Mouse (Mus musculus) liver, embryonic 16.5 days (tissue): ENCODE results near the gene Deup1. TPM values are rescaled to one million over a fixed set of nuclear protein-coding genes. Genes with fewer than 3 reads are reported as not detected.

Source experiments
- ATAC-seq: fragments of 200-750 bp; cut with Nextera tagmentation; 2 replicates; pipeline ENCODE4 v1.8.0; 2017; ENCODE audit warnings: low read depth, mild to moderate bottlenecking, moderate number of reproducible peaks, moderate library complexity
- H3K27ac ChIP-seq: fragments of 300-500 bp; sonication (generic); 2 replicates; pipeline ENCODE4 v1.5.1; 2014; ENCODE audit warnings: mild to moderate bottlenecking, low read length
- H3K27me3 ChIP-seq: fragments of 300-500 bp; sonication (generic); 2 replicates; pipeline ENCODE4 v1.6.1; 2014; ENCODE audit warnings: low read depth, low read length, mixed read lengths; ENCODE audit not compliant: control insufficient read depth, insufficient read depth
- H3K36me3 ChIP-seq: fragments of 300-500 bp; sonication (generic); 2 replicates; pipeline ENCODE4 v1.6.1; 2014; ENCODE audit warnings: mild to moderate bottlenecking; ENCODE audit not compliant: control insufficient read depth, insufficient read depth
- H3K4me1 ChIP-seq: fragments of 300-500 bp; sonication (generic); 2 replicates; pipeline ENCODE4 v1.6.1; 2014; ENCODE audit warnings: low read depth, low read length, mixed read lengths; ENCODE audit not compliant: control insufficient read depth
- H3K4me2 ChIP-seq: fragments of 300-500 bp; sonication (generic); 2 replicates; pipeline ENCODE4 v1.6.1; 2014; ENCODE audit warnings: low read depth, low read length, mixed read lengths
- H3K4me3 ChIP-seq: fragments of 300-500 bp; sonication (generic); 2 replicates; pipeline ENCODE4 v1.5.1; 2014; ENCODE audit warnings: low read depth, mild to moderate bottlenecking, low read length
- H3K9ac ChIP-seq: fragments of 300-500 bp; sonication (generic); 2 replicates; pipeline ENCODE4 v1.6.1; 2014; ENCODE audit warnings: low read depth, low read length
- H3K9me3 ChIP-seq: fragments of 300-500 bp; sonication (generic); replicated peaks from 2 replicates; pipeline ENCODE4 v1.6.1; 2016; ENCODE audit warnings: low read length; ENCODE audit not compliant: control insufficient read depth
- WGBS: fragments of 180-500 bp; shearing (Covaris S2); extraction: QIAGEN DNeasy Blood & Tissue Kit; methylation state at CpG from one replicate; pipeline ENCODE4 v1.1.7; 2014; ENCODE audit not compliant: insufficient replicate concordance; 5-methylcytosine and 5-hydroxymethylcytosine counted together
- polyA plus RNA-seq: library from polyadenylated mRNA; unstranded; fragments of >200 nt; fragmentation: Nextera tagmentation; extraction: Ambion mirVana; gene quantifications from 2 replicates; pipeline ENCODE4 v1.2.1, GENCODE M21; 2015

Deup1 gene
- polyA plus RNA-seq, 1 experiment from 2014 or later, result 0.09 TPM

- no peak overlapping the region for H3K4me3 ChIP-seq
- H3K36me3 ChIP-seq, result no peaks in the 10 kb centered on the region
- H3K4me2 ChIP-seq, result no peak overlapping the region
- ATAC-seq, result no peak
- H3K9ac ChIP-seq, result no peak overlapping the region
- H3K9me3 ChIP-seq, result no peaks in the 10 kb centered on the region
- peaks cover 19% of the 10 kb centered on the region for H3K4me1 ChIP-seq
- H3K27ac ChIP-seq, result no peak overlapping the region
- no peaks in the 10 kb centered on the region for H3K27me3 ChIP-seq
- 57% methylated on average over 2 of the region's 2 CpGs for WGBS
These were observed 97.8 kb downstream of the Deup1 start for GRCm38 (mm10) chr9:15529965-15530320.

GRCm38 (mm10) chr9:15529275-15529964 lies 98.3 kb downstream of the Deup1 start:
- 56% methylated on average over 8 of the region's 8 CpGs for WGBS
- Histone ChIP-seq H3K4me2 (no peak overlapping the region), H3K9ac (no peak overlapping the region), H3K4me1 (peaks cover 19% of the 10 kb centered on the region), H3K27me3 (no peaks in the 10 kb centered on the region), H3K9me3 (no peaks in the 10 kb centered on the region), H3K27ac (peak overlapping the region; percentile 23; the same call in 1 of the 2 replicates), H3K36me3 (no peaks in the 10 kb centered on the region), H3K4me3 (no peak overlapping the region)
- peak; percentile 67 for ATAC-seq

DNA sequence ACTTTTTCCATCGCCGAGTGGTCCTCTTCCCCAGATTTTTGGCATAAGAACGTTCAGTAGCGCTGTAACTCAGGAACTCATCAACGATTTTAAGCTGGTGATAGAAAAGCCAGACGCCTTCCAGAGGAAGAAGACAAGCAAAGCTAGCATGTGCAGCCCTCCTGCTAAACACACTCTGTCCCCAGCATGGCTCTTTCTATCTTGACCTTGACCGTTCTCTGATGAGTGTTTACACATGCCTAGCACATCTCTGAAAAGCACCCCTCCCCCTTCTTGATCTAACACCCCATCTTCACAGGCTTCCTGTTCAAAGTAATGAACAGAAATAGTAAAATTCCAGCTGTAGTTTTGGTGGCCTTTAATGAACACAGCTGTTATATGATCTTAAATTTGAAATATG lies 99.4 kb downstream of the Deup1 start:
- ATAC-seq, result no peak
- 80% methylated on average over 7 of the region's 7 CpGs for WGBS

GRCm38 (mm10) chr9:15527846-15528245 lies 99.9 kb downstream of the Deup1 start:
- H3K9ac ChIP-seq, result no peak overlapping the region
- H3K27me3 ChIP-seq, result no peaks in the 10 kb centered on the region
- 60% methylated on average over 6 of the region's 6 CpGs for whole genome bisulfite sequencing
- ATAC-seq, result no peak
- H3K4me2 ChIP-seq, result no peak overlapping the region
- H3K36me3 ChIP-seq, result no peaks in the 10 kb centered on the region
- H3K9me3 ChIP-seq, result no peaks in the 10 kb centered on the region
- no peak overlapping the region for H3K4me3 ChIP-seq
- peaks cover 19% of the 10 kb centered on the region for H3K4me1 ChIP-seq
- H3K27ac ChIP-seq, result no peak overlapping the region

More for the DNA sequence above, 99.4 kb downstream of the Deup1 start:
- Histone ChIP-seq H3K4me3 (no peak overlapping the region), H3K9me3 (no peaks in the 10 kb centered on the region), H3K4me2 (no peak overlapping the region), H3K4me1 (peaks cover 19% of the 10 kb centered on the region), H3K9ac (no peak overlapping the region), H3K36me3 (no peaks in the 10 kb centered on the region), H3K27ac (no peak overlapping the region), H3K27me3 (no peaks in the 10 kb centered on the region)

- no peak overlapping the region for H3K27ac ChIP-seq
- 68% methylated on average over 7 of the region's 7 CpGs for WGBS
- peaks cover 19% of the 10 kb centered on the region for H3K4me1 ChIP-seq
- H3K4me3 ChIP-seq, result no peak overlapping the region
- H3K27me3 ChIP-seq, result no peaks in the 10 kb centered on the region
- no peaks in the 10 kb centered on the region for H3K9me3 ChIP-seq
- no peak for ATAC-seq
- no peaks in the 10 kb centered on the region for H3K36me3 ChIP-seq
- no peak overlapping the region for H3K9ac ChIP-seq
- H3K4me2 ChIP-seq, result no peak overlapping the region
These were observed 101.2 kb downstream of the Deup1 start for GRCm38 (mm10) chr9:15526539-15526938.

GRCm38 (mm10) chr9:15525246-15525645 lies 102.5 kb downstream of the Deup1 start:
- Histone ChIP-seq H3K27ac (no peak overlapping the region), H3K4me1 (peaks cover 14% of the 10 kb centered on the region), H3K4me2 (no peak overlapping the region), H3K9me3 (no peaks in the 10 kb centered on the region), H3K9ac (no peak overlapping the region), H3K4me3 (no peak overlapping the region), H3K36me3 (no peaks in the 10 kb centered on the region), H3K27me3 (no peaks in the 10 kb centered on the region)
- ATAC-seq, result no peak
- 57% methylated on average over 8 of the region's 8 CpGs for WGBS

DNA sequence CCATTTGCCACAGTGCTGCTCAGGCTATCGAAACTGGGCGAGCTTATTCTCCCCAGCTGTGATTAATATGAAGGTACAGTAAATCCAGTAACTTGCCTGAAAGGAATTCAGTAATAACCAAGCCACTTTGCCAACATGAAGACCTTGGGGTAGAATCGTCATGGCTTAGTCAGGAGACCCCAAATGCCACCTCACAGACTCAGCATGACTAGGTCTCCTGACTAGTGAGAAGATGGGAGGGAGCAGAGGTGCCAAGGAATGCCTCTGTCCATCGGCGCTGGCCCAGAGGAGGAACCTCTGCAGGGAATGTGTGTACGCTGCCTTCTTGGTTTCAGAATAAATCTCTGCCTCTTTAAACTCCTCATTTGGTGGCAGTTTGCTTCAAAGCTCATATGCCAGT lies 104.1 kb downstream of the Deup1 start:
- no peak overlapping the region for H3K27ac ChIP-seq
- H3K36me3 ChIP-seq, result no peaks in the 10 kb centered on the region
- H3K4me3 ChIP-seq, result no peak overlapping the region
- no peaks in the 10 kb centered on the region for H3K9me3 ChIP-seq
- no peaks in the 10 kb centered on the region; the same call in 1 of the 2 replicates for H3K4me1 ChIP-seq
- WGBS, result 69% methylated on average over 6 of the region's 6 CpGs
- H3K9ac ChIP-seq, result no peak overlapping the region
- H3K4me2 ChIP-seq, result no peak overlapping the region
- H3K27me3 ChIP-seq, result no peaks in the 10 kb centered on the region
- no peak for ATAC-seq

DNA sequence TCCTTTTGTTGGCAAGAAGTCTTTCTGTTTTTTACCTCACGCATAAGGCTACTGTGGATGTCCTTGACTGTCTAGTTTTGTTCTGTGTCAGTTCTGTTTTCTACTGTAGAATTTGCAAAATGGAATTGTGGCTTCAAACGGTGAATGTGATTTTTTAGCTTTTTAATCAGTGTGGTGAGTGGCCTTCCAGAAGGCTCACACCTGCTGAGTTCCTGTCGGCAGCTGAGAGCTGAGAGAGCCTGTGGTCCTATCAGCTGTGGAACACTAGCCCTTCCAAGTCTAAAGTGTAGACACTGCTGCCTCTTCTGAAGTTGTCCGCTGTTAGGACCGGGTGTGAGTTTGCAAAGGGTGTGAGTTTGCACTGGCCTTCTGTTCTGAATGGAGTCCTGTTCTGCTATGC lies 104.8 kb downstream of the Deup1 start:
- H3K4me1 ChIP-seq, result no peaks in the 10 kb centered on the region
- H3K4me3 ChIP-seq, result no peak overlapping the region
- H3K4me2 ChIP-seq, result no peak overlapping the region
- WGBS, result 65% methylated on average over 5 of the region's 5 CpGs
- no peak overlapping the region for H3K9ac ChIP-seq
- no peaks in the 10 kb centered on the region for H3K9me3 ChIP-seq
- no peaks in the 10 kb centered on the region for H3K36me3 ChIP-seq
- H3K27ac ChIP-seq, result no peak overlapping the region
- H3K27me3 ChIP-seq, result no peaks in the 10 kb centered on the region
- no peak for ATAC-seq

GRCm38 (mm10) chr9:15522348-15522747 lies 105.4 kb downstream of the Deup1 start:
- no peak for ATAC-seq
- no peak overlapping the region for H3K4me3 ChIP-seq
- H3K4me2 ChIP-seq, result no peak overlapping the region
- H3K36me3 ChIP-seq, result no peaks in the 10 kb centered on the region
- H3K9me3 ChIP-seq, result no peaks in the 10 kb centered on the region
- WGBS, result 76% methylated on average over 10 of the region's 10 CpGs
- no peaks in the 10 kb centered on the region for H3K27me3 ChIP-seq
- no peaks in the 10 kb centered on the region for H3K4me1 ChIP-seq
- no peak overlapping the region for H3K9ac ChIP-seq
- H3K27ac ChIP-seq, result no peak overlapping the region
